Mouse (Mus musculus) kidney, postnatal 0 days (tissue): ENCODE data around the gene Mre11a. TPM values are rescaled to one million over a fixed set of nuclear protein-coding genes. Genes with fewer than 3 reads are reported as not detected.
A peak's percentile ranks its signal among the peaks of the same experiment; 100 is the strongest.

Experiments used
- ATAC-seq: fragments of 200-750 bp; cut with Nextera tagmentation; replicated peaks from 2 replicates; pipeline ENCODE4 v1.8.0; 2017; ENCODE audit warnings: low read depth, moderate number of reproducible peaks, moderate TSS enrichment, moderate library complexity; ENCODE audit not compliant: low FRiP score
- DNase-seq: peaks from one replicate; pipeline ENCODE4 v3.0.0-alpha.2; 2016; ENCODE audit warnings: low spot score
- H3K27ac ChIP-seq: fragments of 300-500 bp; sonication (generic); 2 replicates; pipeline ENCODE4 v1.5.1; 2014; ENCODE audit warnings: mild to moderate bottlenecking
- H3K27me3 ChIP-seq: fragments of 300-500 bp; sonication (generic); 2 replicates; pipeline ENCODE4 v1.6.1; 2014; ENCODE audit warnings: low read length, mixed read lengths; ENCODE audit not compliant: insufficient read depth
- H3K36me3 ChIP-seq: fragments of 300-500 bp; sonication (generic); 2 replicates; pipeline ENCODE4 v1.6.1; 2014; ENCODE audit warnings: low read length, mixed read lengths; ENCODE audit not compliant: insufficient read depth
- H3K4me1 ChIP-seq: fragments of 300-500 bp; sonication (generic); replicated peaks from 2 replicates; pipeline ENCODE4 v1.6.1; 2014; ENCODE audit warnings: antibody characterized with exemption, low read length, mixed read lengths; ENCODE audit not compliant: insufficient read depth
- H3K4me2 ChIP-seq: fragments of 300-500 bp; sonication (generic); 2 replicates; pipeline ENCODE4 v1.6.1; 2014; ENCODE audit warnings: mild to moderate bottlenecking, low read length, moderate library complexity, mixed read lengths
- H3K4me3 ChIP-seq: fragments of 300-500 bp; sonication (generic); replicated peaks from 2 replicates; pipeline ENCODE4 v1.5.1; 2014; ENCODE audit warnings: low read depth, low read length
- H3K9ac ChIP-seq: fragments of 300-500 bp; sonication (generic); 2 replicates; pipeline ENCODE4 v1.6.1; 2014; ENCODE audit warnings: low read depth, low read length
- H3K9me3 ChIP-seq: fragments of 300-500 bp; sonication (generic); replicated peaks from 2 replicates; pipeline ENCODE4 v1.6.1; 2016; ENCODE audit warnings: low read length, inconsistent platforms, mixed read lengths
- CTCF ChIP-seq: IDR thresholded peaks from 2 replicates; pipeline ENCODE4 v1.5.1; 2016; ENCODE audit warnings: antibody characterized with exemption, low read depth, mild to moderate bottlenecking, moderate library complexity
- WGBS: fragments of 180-500 bp; shearing (Covaris S2); extraction: QIAGEN DNeasy Blood & Tissue Kit; methylation state at CpG from one replicate; pipeline ENCODE4 v1.1.7; 2014; 5-methylcytosine and 5-hydroxymethylcytosine counted together
- polyA plus RNA-seq: library from polyadenylated mRNA; unstranded; fragments of >200 nt; fragmentation: Nextera tagmentation; extraction: Ambion mirVana; gene quantifications from 2 replicates; pipeline ENCODE4 v1.2.1, GENCODE M21; 2015

The Mre11a gene
- polyA plus RNA-seq, 1 experiment from 2014 or later: 14.4 TPM

- no peak overlapping the region for H3K9ac ChIP-seq
- DNase-seq (no peak), ATAC-seq (no peak)
- no peaks in the 10 kb centered on the region for H3K9me3 ChIP-seq
- H3K36me3 ChIP-seq: no peaks in the 10 kb centered on the region
- H3K4me1 ChIP-seq: 0 out of 2 replicates have a peak, but pooled peaks cover 5% of the 10 kb centered on the region
- peaks cover 18% of the 10 kb centered on the region for H3K27me3 ChIP-seq
- 92% methylated on average over 3 of the region's 3 CpGs for WGBS
- H3K4me2 ChIP-seq: no peak overlapping the region
- no peak for TF ChIP-seq CTCF
- H3K27ac ChIP-seq: no peak overlapping the region
- no peak overlapping the region for H3K4me3 ChIP-seq
Observed at GRCm38 (mm10) chr9:14863126-14863525, 78.7 kb downstream of the Mre11a start.

GRCm38 (mm10) chr9:14864726-14865125 is 80.3 kb downstream of the Mre11a start:
- Histone ChIP-seq H3K27ac (no peak overlapping the region), H3K4me3 (no peak overlapping the region), H3K4me1 (0 out of 2 replicates have a peak, but pooled peaks cover 5% of the 10 kb centered on the region), H3K9ac (no peak overlapping the region), H3K27me3 (peaks cover 9% of the 10 kb centered on the region), H3K9me3 (no peaks in the 10 kb centered on the region), H3K4me2 (no peak overlapping the region), H3K36me3 (no peaks in the 10 kb centered on the region)
- 83% methylated on average over 9 of the region's 9 CpGs for WGBS
- ATAC-seq: no peak
- no peak for DNase-seq
- TF ChIP-seq CTCF: no peak

GRCm38 (mm10) chr9:14866957-14867356 is 82.5 kb downstream of the Mre11a start:
- peak; percentile 82 for TF ChIP-seq CTCF
- no peak overlapping the region for H3K4me2 ChIP-seq
- no peak overlapping the region for H3K27ac ChIP-seq
- no peaks in the 10 kb centered on the region for H3K27me3 ChIP-seq
- DNase-seq: peak; percentile 82
- no peak overlapping the region for H3K9ac ChIP-seq
- WGBS: 29% methylated on average over 7 of the region's 7 CpGs
- no peaks in the 10 kb centered on the region for H3K36me3 ChIP-seq
- H3K9me3 ChIP-seq: no peaks in the 10 kb centered on the region
- H3K4me1 ChIP-seq: no peaks in the 10 kb centered on the region
- peak; percentile 34; the same call in 1 of the 2 replicates for ATAC-seq
- no peak overlapping the region for H3K4me3 ChIP-seq

GRCm38 (mm10) chr9:14868326-14868725 is 83.9 kb downstream of the Mre11a start:
- ATAC-seq: no peak
- H3K36me3 ChIP-seq: no peaks in the 10 kb centered on the region
- H3K4me1 ChIP-seq: no peaks in the 10 kb centered on the region
- H3K9ac ChIP-seq: no peak overlapping the region
- no peaks in the 10 kb centered on the region for H3K27me3 ChIP-seq
- WGBS: 96% methylated on average over 8 of the region's 8 CpGs
- H3K4me2 ChIP-seq: no peak overlapping the region
- no peak overlapping the region for H3K27ac ChIP-seq
- H3K4me3 ChIP-seq: no peak overlapping the region
- no peak for DNase-seq
- TF ChIP-seq CTCF: no peak
- H3K9me3 ChIP-seq: no peaks in the 10 kb centered on the region

DNA sequence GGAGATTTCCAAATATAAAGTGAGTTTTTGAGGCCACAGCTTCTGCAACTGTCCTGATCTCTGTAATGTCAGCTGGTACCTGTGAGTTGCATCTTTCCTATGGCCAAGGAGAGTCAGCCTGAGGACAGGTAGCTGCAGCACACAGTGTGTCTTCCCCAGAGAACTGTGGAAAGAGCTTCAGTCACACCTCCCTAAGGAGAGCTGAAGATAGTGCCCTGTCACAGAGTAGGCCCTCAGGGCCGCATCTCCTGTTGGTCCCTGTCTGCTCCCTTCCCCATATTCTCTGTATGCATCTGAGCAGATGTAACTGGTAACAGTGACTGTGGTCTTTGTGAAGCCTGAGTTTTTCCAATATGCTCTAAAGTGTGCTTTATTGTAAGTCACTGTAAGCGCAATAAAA is 85.9 kb downstream of the Mre11a start:
- 90% methylated on average over 2 of the region's 2 CpGs for WGBS
- Histone ChIP-seq H3K4me1 (no peaks in the 10 kb centered on the region), H3K9ac (no peak overlapping the region), H3K27ac (no peak overlapping the region), H3K4me3 (no peak overlapping the region), H3K4me2 (no peak overlapping the region), H3K9me3 (no peaks in the 10 kb centered on the region), H3K27me3 (no peaks in the 10 kb centered on the region), H3K36me3 (no peaks in the 10 kb centered on the region)
- no peak for ATAC-seq
- DNase-seq: no peak
- no peak for TF ChIP-seq CTCF

DNA sequence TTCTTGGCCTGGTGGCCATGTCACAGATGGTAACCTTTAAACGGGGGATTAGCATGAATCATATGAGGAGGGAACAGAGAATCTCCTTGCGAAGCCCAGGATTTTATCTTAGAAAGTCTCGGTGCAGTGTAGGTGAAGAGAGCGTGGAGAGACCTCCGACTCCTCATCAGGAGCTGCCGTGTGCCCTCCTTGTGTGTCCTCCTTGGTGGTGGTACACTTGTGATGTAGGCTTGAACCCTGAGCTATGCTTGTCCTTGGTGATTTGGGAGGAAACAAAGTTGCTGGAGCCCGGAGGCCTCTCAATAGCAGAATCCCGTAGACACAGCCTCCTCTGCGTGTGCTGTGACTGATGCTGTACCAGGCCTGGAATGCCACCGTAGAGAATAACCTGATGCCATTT is 86.3 kb downstream of the Mre11a start:
- ATAC-seq: no peak
- DNase-seq: no peak
- Histone ChIP-seq H3K27me3 (no peaks in the 10 kb centered on the region), H3K9ac (no peak overlapping the region), H3K9me3 (no peaks in the 10 kb centered on the region), H3K4me1 (no peaks in the 10 kb centered on the region), H3K36me3 (no peaks in the 10 kb centered on the region), H3K27ac (no peak overlapping the region), H3K4me2 (no peak overlapping the region), H3K4me3 (no peak overlapping the region)
- 91% methylated on average over 10 of the region's 10 CpGs for WGBS
- TF ChIP-seq CTCF: no peak

GRCm38 (mm10) chr9:14871536-14871935 is 87.1 kb downstream of the Mre11a start:
- H3K4me2 ChIP-seq: no peak overlapping the region
- WGBS: 61% methylated on average over 3 of the region's 3 CpGs
- no peak overlapping the region for H3K27ac ChIP-seq
- TF ChIP-seq CTCF: no peak
- ATAC-seq: no peak
- no peak for DNase-seq
- no peaks in the 10 kb centered on the region for H3K27me3 ChIP-seq
- H3K36me3 ChIP-seq: no peaks in the 10 kb centered on the region
- no peaks in the 10 kb centered on the region for H3K4me1 ChIP-seq
- H3K9ac ChIP-seq: no peak overlapping the region
- no peak overlapping the region for H3K4me3 ChIP-seq
- no peaks in the 10 kb centered on the region for H3K9me3 ChIP-seq
